Mouse (Mus musculus): ENCODE data around the gene Zfp644. TPM values are rescaled to one million over a fixed set of nuclear protein-coding genes. Genes with fewer than 3 reads are reported as not detected.

The Zfp644 gene
- polyA plus RNA-seq, 2 experiments, result 38.9 to 85.4 TPM

- Histone ChIP-seq H3K4me2 (replicated peaks; ENCODE audit: low read depth, low read length, severe bottlenecking) (no peak overlapping the region), H3K9me3 (ENCODE audit: control insufficient read depth, low read length) (no peaks in the 10 kb centered on the region), H3K4me1 (ENCODE audit: control insufficient read depth, insufficient read depth, low read length) (no peaks in the 10 kb centered on the region), H3K36me3 (ENCODE audit: control insufficient read depth, insufficient read depth, low read length) (peaks cover 38% of the 10 kb centered on the region), H3K4me3 (replicated peaks; ENCODE audit: low read length) (no peak overlapping the region), H3K27ac (replicated peaks; ENCODE audit: low read depth, low read length) (no peak overlapping the region), H3K27me3 (ENCODE audit: control insufficient read depth, insufficient read depth, low read length) (no peaks in the 10 kb centered on the region), H3K9ac (ENCODE audit: low read depth, low read length, severe bottlenecking) (no peak overlapping the region)
- WGBS, result 95% methylated on average over 2 of the region's 2 CpGs
- no peak for TF ChIP-seq POLR2A (IDR thresholded peaks at IDR 0.05; ENCODE audit: borderline replicate concordance, extremely low read depth, insufficient read depth, insufficient read length)
- no peak for DNase-seq (ENCODE audit: low spot score)
- ATAC-seq (ENCODE audit: low FRiP score, low read depth), result no peak
Measured at GRCm38 (mm10) chr5:106639627-106640026, 57.5 kb downstream of the Zfp644 start.

- Histone ChIP-seq H3K4me3 (replicated peaks; ENCODE audit: low read length) (no peak overlapping the region), H3K27ac (replicated peaks; ENCODE audit: low read depth, low read length) (no peak overlapping the region), H3K9ac (ENCODE audit: low read depth, low read length, severe bottlenecking) (no peak overlapping the region), H3K4me1 (ENCODE audit: control insufficient read depth, insufficient read depth, low read length) (0 out of 2 replicates have a peak, but pooled peaks cover 7% of the 10 kb centered on the region), H3K36me3 (ENCODE audit: control insufficient read depth, insufficient read depth, low read length) (peaks cover 44% of the 10 kb centered on the region), H3K4me2 (replicated peaks; ENCODE audit: low read depth, low read length, severe bottlenecking) (no peak overlapping the region), H3K9me3 (ENCODE audit: control insufficient read depth, low read length) (no peaks in the 10 kb centered on the region), H3K27me3 (ENCODE audit: control insufficient read depth, insufficient read depth, low read length) (no peaks in the 10 kb centered on the region)
- DNase-seq (ENCODE audit: low spot score), result no peak
- no peak for TF ChIP-seq POLR2A (IDR thresholded peaks at IDR 0.05; ENCODE audit: borderline replicate concordance, extremely low read depth, insufficient read depth, insufficient read length)
- WGBS, result 92% methylated on average over 13 of the region's 13 CpGs
- no peak for ATAC-seq (ENCODE audit: low FRiP score, low read depth)
Measured at GRCm38 (mm10) chr5:106636423-106636946, 60.6 kb downstream of the Zfp644 start.

DNA sequence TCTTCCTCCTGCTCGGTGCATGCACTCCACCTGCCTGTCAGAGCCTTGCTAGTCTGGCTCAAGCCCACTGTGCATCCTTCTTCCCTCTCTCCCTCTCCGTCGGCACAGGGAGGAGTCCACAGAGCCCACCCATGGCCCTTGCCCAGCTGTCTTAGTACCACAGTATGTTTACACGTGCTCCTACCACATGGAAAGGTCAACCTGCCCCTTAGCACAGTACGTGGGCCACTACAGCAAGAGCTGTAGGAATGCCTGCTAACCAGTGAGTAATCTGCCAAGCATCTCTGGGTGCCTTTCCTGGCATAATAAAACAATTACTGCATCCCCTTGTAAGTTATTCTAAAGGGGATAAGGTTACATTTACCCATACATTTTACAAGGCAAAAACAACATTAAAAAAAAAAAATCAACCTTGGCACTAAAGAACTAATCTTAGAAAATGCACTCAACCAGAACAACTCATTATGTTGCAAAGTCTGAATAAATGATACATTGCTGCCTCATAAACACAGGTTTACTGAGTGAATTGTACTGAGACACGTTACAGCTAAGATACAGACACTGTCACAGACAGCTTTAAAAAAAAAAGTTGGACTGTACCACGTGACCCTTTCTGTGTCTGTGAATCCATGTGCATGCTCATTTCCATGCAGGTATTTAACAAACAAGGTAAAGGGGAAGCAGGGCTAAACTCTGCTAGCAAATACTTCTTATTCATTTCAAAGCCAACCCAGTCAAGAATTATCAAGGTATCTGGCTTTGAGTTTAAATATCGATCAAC, 68.5 kb downstream of the Zfp644 start:
- Histone ChIP-seq H3K9me3 (ENCODE audit: control insufficient read depth, low read length) (no peaks in the 10 kb centered on the region), H3K4me2 (replicated peaks; ENCODE audit: low read depth, low read length, severe bottlenecking) (no peak overlapping the region), H3K4me1 (ENCODE audit: control insufficient read depth, insufficient read depth, low read length) (0 out of 2 replicates have a peak, but pooled peaks cover 7% of the 10 kb centered on the region), H3K4me3 (replicated peaks; ENCODE audit: low read length) (no peak overlapping the region), H3K27me3 (ENCODE audit: control insufficient read depth, insufficient read depth, low read length) (no peaks in the 10 kb centered on the region), H3K36me3 (ENCODE audit: control insufficient read depth, insufficient read depth, low read length) (peaks cover 5% of the 10 kb centered on the region; the same call in 1 of the 2 replicates), H3K27ac (replicated peaks; ENCODE audit: low read depth, low read length) (no peak overlapping the region), H3K9ac (ENCODE audit: low read depth, low read length, severe bottlenecking) (no peak overlapping the region)
- DNase-seq (ENCODE audit: low spot score) (no peak), ATAC-seq (ENCODE audit: low FRiP score, low read depth) (no peak)
- WGBS, result 69% methylated on average over 8 of the region's 8 CpGs
- TF ChIP-seq POLR2A (IDR thresholded peaks at IDR 0.05; ENCODE audit: borderline replicate concordance, extremely low read depth, insufficient read depth, insufficient read length), result no peak

DNA sequence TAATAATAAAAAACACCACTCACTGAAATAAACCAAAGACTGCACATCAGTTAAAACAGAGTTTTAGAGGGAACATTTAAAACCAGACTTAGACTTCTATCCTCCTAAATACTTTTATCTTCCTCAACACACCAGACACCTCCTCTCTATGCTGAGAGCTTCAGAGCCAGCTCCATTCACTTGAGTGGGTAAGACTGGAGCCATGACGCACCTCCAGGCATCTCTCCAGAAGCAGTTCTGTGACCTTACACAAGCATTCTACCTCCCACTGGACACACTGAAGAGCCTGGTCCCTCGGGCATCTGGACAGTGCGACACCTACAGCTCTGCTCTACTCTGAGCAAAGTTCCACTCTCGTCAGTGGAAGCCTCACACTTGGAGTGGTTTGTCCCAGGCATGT, 73.8 kb downstream of the Zfp644 start:
- no peaks in the 10 kb centered on the region for H3K4me1 ChIP-seq (ENCODE audit: control insufficient read depth, insufficient read depth, low read length)
- no peak overlapping the region for H3K27ac ChIP-seq (replicated peaks; ENCODE audit: low read depth, low read length)
- H3K36me3 ChIP-seq (ENCODE audit: control insufficient read depth, insufficient read depth, low read length), result peaks cover 37% of the 10 kb centered on the region
- no peak for DNase-seq (ENCODE audit: low spot score)
- no peaks in the 10 kb centered on the region for H3K27me3 ChIP-seq (ENCODE audit: control insufficient read depth, insufficient read depth, low read length)
- no peak for TF ChIP-seq POLR2A (IDR thresholded peaks at IDR 0.05; ENCODE audit: borderline replicate concordance, extremely low read depth, insufficient read depth, insufficient read length)
- WGBS, result 92% methylated on average over 4 of the region's 4 CpGs
- no peak for ATAC-seq (ENCODE audit: low FRiP score, low read depth)
- H3K9me3 ChIP-seq (ENCODE audit: control insufficient read depth, low read length), result no peaks in the 10 kb centered on the region
- H3K4me3 ChIP-seq (replicated peaks; ENCODE audit: low read length), result no peak overlapping the region
- no peak overlapping the region for H3K9ac ChIP-seq (ENCODE audit: low read depth, low read length, severe bottlenecking)
- no peak overlapping the region for H3K4me2 ChIP-seq (replicated peaks; ENCODE audit: low read depth, low read length, severe bottlenecking)

GRCm38 (mm10) chr5:106622193-106622592, 74.9 kb downstream of the Zfp644 start:
- Histone ChIP-seq H3K27ac (replicated peaks; ENCODE audit: low read depth, low read length) (no peak overlapping the region), H3K4me1 (ENCODE audit: control insufficient read depth, insufficient read depth, low read length) (no peaks in the 10 kb centered on the region), H3K9ac (ENCODE audit: low read depth, low read length, severe bottlenecking) (no peak overlapping the region), H3K9me3 (ENCODE audit: control insufficient read depth, low read length) (no peaks in the 10 kb centered on the region), H3K36me3 (ENCODE audit: control insufficient read depth, insufficient read depth, low read length) (peaks cover 40% of the 10 kb centered on the region), H3K27me3 (ENCODE audit: control insufficient read depth, insufficient read depth, low read length) (no peaks in the 10 kb centered on the region), H3K4me3 (replicated peaks; ENCODE audit: low read length) (no peak overlapping the region), H3K4me2 (replicated peaks; ENCODE audit: low read depth, low read length, severe bottlenecking) (no peak overlapping the region)
- ATAC-seq (ENCODE audit: low FRiP score, low read depth) (no peak), DNase-seq (ENCODE audit: low spot score) (no peak)
- 93% methylated on average over 5 of the region's 5 CpGs for WGBS
- TF ChIP-seq POLR2A (IDR thresholded peaks at IDR 0.05; ENCODE audit: borderline replicate concordance, extremely low read depth, insufficient read depth, insufficient read length), result no peak
